Mouse (Mus musculus): Measurements from ENCODE around the gene Usp9x.

- TF ChIP-seq RAD21 (IDR thresholded peaks at IDR 0.05; ENCODE audit: low read depth, low read length) (no peak), EP300 (IDR thresholded peaks at IDR 0.05; ENCODE audit: low read length) (no peak), POLR2AphosphoS2 (IDR thresholded peaks at IDR 0.05; ENCODE audit: low read depth, low read length) (no peak), CTCF (conservative IDR thresholded peaks at IDR 0.05 in 1 of 2, IDR thresholded peaks at IDR 0.05 in 1 of 2; ENCODE audit: low read depth in 2 of 2, low read length in 2 of 2) (no peak), MEF2A (IDR thresholded peaks at IDR 0.05; ENCODE audit: borderline replicate concordance, low read depth, low read length) (no peak), POLR2A (IDR thresholded peaks at IDR 0.05; ENCODE audit: low read depth, low read length) (no peak), MAFK (IDR thresholded peaks at IDR 0.05; ENCODE audit: insufficient replicate concordance, low read length) (no peak), TBP (conservative IDR thresholded peaks at IDR 0.05; ENCODE audit: low read depth, low read length) (no peak)
Observed at GRCm38 (mm10) chrX:13024539-13025202, 46.6 kb upstream of the Usp9x start.

All from CH12.LX (cell line).